Mouse (Mus musculus) lung, postnatal 14 days (tissue): Measurements from ENCODE around the gene Tmem219.

ENCODE experiments used
- DNase-seq: peaks from one replicate; pipeline ENCODE4 v3.0.0; 2021

Tmem219 gene

GRCm38 (mm10) chr7:126861429-126862130 is 61.1 kb downstream of the Tmem219 start, which contains the start of gene Hirip3:
TSS of gene Hirip3 (plus strand) at chr7:126861972.
- DNase-seq: peak; percentile 96

GRCm38 (mm10) chr7:126860987-126861386 is 61.7 kb downstream of the Tmem219 start:
- no peak for DNase-seq

- DNase-seq: no peak
Observed at GRCm38 (mm10) chr7:126856741-126857420, 65.8 kb downstream of the Tmem219 start.

GRCm38 (mm10) chr7:126855641-126856040 is 67.1 kb downstream of the Tmem219 start:
- no peak for DNase-seq

GRCm38 (mm10) chr7:126853454-126853853 is 69.3 kb downstream of the Tmem219 start:
- DNase-seq: no peak

- no peak for DNase-seq
Observed at GRCm38 (mm10) chr7:126851192-126851591, 71.5 kb downstream of the Tmem219 start.

GRCm38 (mm10) chr7:126850161-126850560 is 72.6 kb downstream of the Tmem219 start:
- DNase-seq: no peak

GRCm38 (mm10) chr7:126848794-126849193 is 73.9 kb downstream of the Tmem219 start:
- DNase-seq: no peak

GRCm38 (mm10) chr7:126847421-126848398 is 75.0 kb downstream of the Tmem219 start:
- no peak for DNase-seq

GRCm38 (mm10) chr7:126847116-126847420 is 75.6 kb downstream of the Tmem219 start, which contains the start of gene Doc2a:
TSS of gene Doc2a (plus strand) at chr7:126847416.
- DNase-seq: no peak

- no peak for DNase-seq
Observed at GRCm38 (mm10) chr7:126845516-126845915, 77.2 kb downstream of the Tmem219 start.

GRCm38 (mm10) chr7:126843276-126843675 is 79.4 kb downstream of the Tmem219 start:
- DNase-seq: no peak
